Mouse (Mus musculus) cortical plate, adult 2 months (tissue): ENCODE data around the gene Tpd52l1. TPM values are rescaled to one million over a fixed set of nuclear protein-coding genes. Genes with fewer than 3 reads are reported as not detected.

ENCODE experiments used
- H3K27ac ChIP-seq: fragments of 200-500 bp; 2 replicates; pipeline ENCODE4 v1.5.1; 2012; ENCODE audit warnings: low read length, control low read depth, inconsistent platforms; ENCODE audit not compliant: insufficient read depth
- H3K4me1 ChIP-seq: fragments of 200-500 bp; 2 replicates; pipeline ENCODE4 v1.6.1; 2011; ENCODE audit warnings: low read length; ENCODE audit not compliant: control insufficient read depth, insufficient read depth
- H3K4me3 ChIP-seq: fragments of 200-500 bp; 2 replicates; pipeline ENCODE4 v1.5.1; 2011; ENCODE audit warnings: mild to moderate bottlenecking, low read length, control low read depth; ENCODE audit not compliant: insufficient read depth
- CTCF ChIP-seq: fragments of 200-500 bp; IDR thresholded peaks from 2 replicates; pipeline ENCODE4 v1.5.1; 2011; ENCODE audit warnings: mild to moderate bottlenecking, control low read depth, low read length; ENCODE audit not compliant: insufficient read depth; ENCODE audit errors: extremely low read depth
- POLR2A ChIP-seq: fragments of 200-500 bp; IDR thresholded peaks from 2 replicates; pipeline ENCODE4 v1.6.1; 2011; ENCODE audit warnings: mild to moderate bottlenecking, low read length, control low read depth; ENCODE audit not compliant: insufficient read depth; ENCODE audit errors: extremely low read depth
- polyA plus RNA-seq: library from polyadenylated mRNA; depleted of rRNA; stranded (reverse); fragments of >200 nt; gene quantifications from 2 replicates; pipeline ENCODE4 v1.2.3, GENCODE M21; 2012

Tpd52l1 gene
- polyA plus RNA-seq, 1 experiment: 41.8 TPM

DNA sequence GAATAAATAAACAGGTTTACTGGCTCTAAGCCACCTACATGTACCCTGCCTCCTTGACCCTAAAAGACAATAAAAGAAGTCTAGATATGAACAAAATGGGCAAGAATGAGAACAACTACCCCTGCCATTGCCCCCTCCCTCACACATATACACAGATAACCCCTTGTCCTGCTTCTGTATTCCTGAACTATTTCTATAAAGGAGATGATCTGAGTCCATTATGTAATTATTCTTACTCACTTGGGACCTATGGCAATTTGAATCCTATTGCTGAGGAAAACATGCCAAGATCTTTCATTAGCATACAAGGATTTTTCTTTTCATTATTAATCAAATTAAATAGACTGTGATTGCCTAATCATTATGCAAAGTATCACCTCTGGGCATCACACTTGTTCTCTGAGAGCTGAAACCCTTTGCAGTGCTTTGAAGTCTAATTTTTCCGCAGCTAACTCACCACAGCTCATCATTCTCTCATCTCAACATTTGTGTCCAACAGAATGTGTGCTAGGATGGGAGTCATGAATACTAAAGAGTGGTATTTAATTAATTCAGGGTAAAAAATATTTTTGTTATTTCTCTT, 92.8 kb downstream of the Tpd52l1 start:
- no peak for TF ChIP-seq POLR2A
- TF ChIP-seq CTCF: no peak

GRCm38 (mm10) chr10:31351056-31351455, 94.7 kb downstream of the Tpd52l1 start:
- Histone ChIP-seq H3K4me1 (no peaks in the 10 kb centered on the region), H3K27ac (no peak overlapping the region), H3K4me3 (no peak overlapping the region)
- no peak for TF ChIP-seq CTCF
- TF ChIP-seq POLR2A: no peak

More for the DNA sequence above, 92.8 kb downstream of the Tpd52l1 start:
- no peak overlapping the region for H3K27ac ChIP-seq
- no peaks in the 10 kb centered on the region for H3K4me1 ChIP-seq
- H3K4me3 ChIP-seq: no peak overlapping the region

DNA sequence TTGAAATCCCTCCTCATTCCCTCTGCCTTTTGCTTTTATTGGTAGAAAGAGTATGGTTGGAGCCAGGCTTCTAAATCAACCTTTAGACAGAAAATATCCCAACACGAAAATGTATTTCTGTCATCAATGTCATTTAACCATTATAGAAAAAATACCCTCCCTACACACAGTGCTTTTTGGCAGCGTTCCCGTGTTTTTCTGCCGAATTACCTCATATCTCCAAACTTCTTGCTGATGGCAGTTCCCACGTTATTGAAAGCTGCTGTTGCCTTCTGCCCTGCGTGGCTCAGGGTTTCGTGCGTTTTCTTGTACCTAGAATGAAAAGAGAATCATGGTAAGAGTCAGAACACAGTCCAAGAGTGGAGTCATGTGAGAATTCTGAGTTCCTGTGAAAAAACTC, 99.4 kb downstream of the Tpd52l1 start:
- Histone ChIP-seq H3K27ac (no peak overlapping the region), H3K4me1 (no peaks in the 10 kb centered on the region), H3K4me3 (no peak overlapping the region)
- no peak for TF ChIP-seq CTCF
- no peak for TF ChIP-seq POLR2A

DNA sequence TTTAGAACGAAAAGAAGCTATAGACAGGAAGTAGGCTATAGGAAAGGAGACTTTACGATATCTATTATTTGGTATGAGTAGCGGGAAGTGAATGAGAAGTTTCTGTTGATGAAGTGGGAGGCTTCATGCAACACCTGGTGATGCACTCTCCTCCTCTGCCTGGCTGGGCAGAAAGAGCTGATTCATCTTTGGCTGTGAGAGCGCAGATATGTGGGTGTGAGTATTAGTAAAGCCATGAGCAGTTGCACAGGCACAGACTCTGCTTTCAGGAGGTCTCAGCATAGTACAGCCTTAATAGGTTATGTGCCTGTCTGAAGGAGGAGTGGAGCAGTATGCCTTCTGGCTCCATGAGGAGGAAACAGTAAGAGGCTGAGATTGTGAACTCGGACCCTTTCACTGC, 109.3 kb downstream of the Tpd52l1 start:
- Histone ChIP-seq H3K4me1 (no peaks in the 10 kb centered on the region), H3K27ac (no peak overlapping the region), H3K4me3 (no peak overlapping the region)
- TF ChIP-seq CTCF: no peak
- TF ChIP-seq POLR2A: no peak

DNA sequence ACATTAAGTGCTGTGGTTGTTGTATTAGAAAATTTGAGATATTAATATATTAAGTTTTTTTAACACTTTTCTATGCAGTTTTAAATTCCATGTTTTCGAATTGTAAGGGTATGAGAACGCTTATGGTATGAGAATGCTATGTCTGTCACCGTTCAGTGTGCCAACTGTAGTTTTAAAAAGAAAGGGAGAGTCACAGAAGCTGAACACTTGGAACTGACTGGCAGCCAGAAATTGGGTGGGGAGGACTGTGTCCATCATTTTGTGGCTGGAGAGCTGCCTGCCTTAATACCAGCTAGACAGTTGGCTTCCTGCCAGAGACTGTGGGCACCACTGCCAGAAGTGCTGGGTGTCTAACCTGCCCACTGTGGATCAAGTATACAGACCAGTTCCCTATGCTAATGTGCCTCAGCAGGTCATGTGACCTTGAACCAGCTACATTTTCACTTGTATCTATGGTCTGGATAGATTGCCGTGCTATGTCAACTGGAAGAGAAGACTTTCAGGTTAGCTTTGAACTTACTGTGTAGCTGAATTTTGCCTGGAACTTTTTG, 114.5 kb downstream of the Tpd52l1 start:
- H3K4me3 ChIP-seq: no peak overlapping the region
- no peaks in the 10 kb centered on the region for H3K4me1 ChIP-seq
- TF ChIP-seq CTCF (no peak), POLR2A (no peak)
- no peak overlapping the region for H3K27ac ChIP-seq

GRCm38 (mm10) chr10:31330286-31330962, 115.3 kb downstream of the Tpd52l1 start:
- Histone ChIP-seq H3K4me1 (no peaks in the 10 kb centered on the region), H3K4me3 (no peak overlapping the region), H3K27ac (no peak overlapping the region)
- TF ChIP-seq CTCF (no peak), POLR2A (no peak)

DNA sequence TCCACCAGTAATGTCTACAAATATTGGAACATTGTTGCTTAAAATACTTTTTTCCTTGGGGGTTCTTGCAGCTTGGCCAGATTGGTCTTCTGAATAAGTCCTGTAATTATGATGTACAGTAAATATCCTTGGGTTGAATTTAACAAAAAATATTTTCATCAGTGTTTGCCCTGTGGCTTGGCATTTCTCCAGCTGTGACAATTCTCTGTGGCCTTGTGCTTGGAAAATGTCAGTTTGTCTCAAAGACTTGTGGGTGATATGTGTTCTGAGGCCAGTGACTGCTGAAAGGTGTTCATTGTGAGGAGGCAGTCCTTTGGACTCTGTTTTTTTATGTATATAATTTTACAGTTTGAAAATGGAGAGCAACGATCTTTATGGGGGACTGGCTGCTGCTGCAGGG, 116.3 kb downstream of the Tpd52l1 start:
- H3K4me1 ChIP-seq: no peaks in the 10 kb centered on the region
- no peak for TF ChIP-seq CTCF
- TF ChIP-seq POLR2A: no peak
- H3K27ac ChIP-seq: no peak overlapping the region
- no peak overlapping the region for H3K4me3 ChIP-seq

GRCm38 (mm10) chr10:31318491-31318890, 127.3 kb downstream of the Tpd52l1 start:
- H3K4me1 ChIP-seq: no peaks in the 10 kb centered on the region
- H3K4me3 ChIP-seq: no peak overlapping the region
- H3K27ac ChIP-seq: no peak overlapping the region
- TF ChIP-seq POLR2A (no peak), CTCF (no peak)

DNA sequence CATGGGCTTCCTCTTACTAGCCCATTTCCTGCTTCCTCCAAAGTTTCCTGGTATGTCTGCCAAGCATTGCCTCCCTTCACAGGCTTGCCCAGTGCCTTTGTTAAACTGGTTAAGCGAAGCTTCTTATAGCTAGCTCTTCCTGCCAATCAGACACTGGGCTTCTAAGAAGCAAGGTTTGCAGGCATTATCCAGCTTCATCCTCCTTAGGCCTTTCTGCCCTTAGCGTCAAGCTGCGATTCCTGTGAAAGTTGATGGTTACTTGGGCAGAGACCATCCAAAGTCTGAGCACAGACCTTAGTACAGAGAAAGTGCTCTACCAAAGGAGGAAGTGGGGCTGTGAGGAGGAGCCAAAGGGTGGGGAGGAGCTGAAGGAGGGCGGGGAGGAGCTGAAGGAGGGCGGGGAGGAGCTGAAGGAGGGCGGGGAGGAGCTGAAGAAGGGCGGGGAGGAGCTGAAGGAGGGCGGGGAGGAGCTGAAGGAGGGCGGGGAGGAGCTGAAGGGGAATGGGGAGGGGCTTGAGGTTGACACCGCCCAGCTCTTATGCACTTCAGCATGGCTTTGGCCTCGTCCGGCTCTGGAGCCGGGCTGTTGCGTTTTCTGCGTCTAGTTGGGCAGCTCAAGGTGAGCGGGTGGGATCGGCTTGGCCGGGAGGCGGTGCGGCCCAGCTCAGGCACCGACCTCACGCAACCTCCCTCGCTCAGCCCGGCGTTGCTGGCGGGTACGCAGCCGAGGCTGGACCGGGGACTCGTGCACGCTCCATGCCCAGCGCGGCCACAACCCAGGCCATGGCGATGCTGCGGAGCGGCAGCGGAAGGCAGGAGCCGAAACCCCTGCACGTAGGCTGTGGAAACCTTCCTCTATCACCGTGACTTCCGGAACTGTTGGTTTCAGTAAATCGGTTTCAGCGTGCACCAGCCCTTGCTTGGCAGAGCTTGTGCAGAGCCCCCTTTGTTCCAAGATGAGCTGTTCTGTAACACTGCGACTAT, 132.6 kb downstream of the Tpd52l1 start, which contains the start of gene Hddc2:
Gene Hddc2 (plus strand): TSS at position 519 of the 984 bp plus-strand sequence.
- TF ChIP-seq CTCF (no peak), POLR2A (peak; percentile 89)
- Histone ChIP-seq H3K4me1 (no peaks in the 10 kb centered on the region), H3K4me3 (peak within 1 kb of the TSS; percentile 74), H3K27ac (peak within 1 kb of the TSS; percentile 29; the same call in 1 of the 2 replicates)
